Mouse (Mus musculus) liver, embryonic 15.5 days (tissue): ENCODE results near the gene Myh14. TPM values are rescaled to one million over a fixed set of nuclear protein-coding genes. Genes with fewer than 3 reads are reported as not detected.

ENCODE experiments used
- polyA plus RNA-seq: library from polyadenylated mRNA; unstranded; fragments of >200 nt; fragmentation: Nextera tagmentation; extraction: Ambion mirVana; gene quantifications from 2 replicates; pipeline ENCODE4 v1.2.1, GENCODE M21; 2015

Myh14 gene
- polyA plus RNA-seq, 1 experiment from 2014 or later, result 0.18 TPM

Other genes with a start within 250 kb of the Myh14 start
- gene Lrrc4b, start 241.8 kb downstream of the Myh14 start, polyA plus RNA-seq, result 0.03 TPM in 1 of 2 replicates, not detected in the other
- gene Aspdh, start 205.5 kb downstream of the Myh14 start, polyA plus RNA-seq, result 14.3 and 17.3 TPM in 2 replicates
- 175 and 198 TPM in 2 replicates for gene Josd2, start 202.9 kb downstream of the Myh14 start, polyA plus RNA-seq
- 45.9 and 55.4 TPM in 2 replicates for gene Emc10, start 174.3 kb downstream of the Myh14 start, polyA plus RNA-seq
- 1.7 and 2.0 TPM in 2 replicates for gene Fam71e1, start 174.3 kb downstream of the Myh14 start, polyA plus RNA-seq
- 0.08 and 0.10 TPM in 2 replicates for gene Mybpc2, start 146.2 kb downstream of the Myh14 start, polyA plus RNA-seq
- 0.85 and 0.89 TPM in 2 replicates for gene Spib, start 138.8 kb downstream of the Myh14 start, polyA plus RNA-seq
- 51.9 and 54.8 TPM in 2 replicates for gene Pold1, start 122.0 kb downstream of the Myh14 start, polyA plus RNA-seq
- gene Nr1h2, start 116.9 kb downstream of the Myh14 start, polyA plus RNA-seq, result 45.9 and 47.1 TPM in 2 replicates
- 13.8 and 14.2 TPM in 2 replicates for gene Napsa, start 98.5 kb downstream of the Myh14 start, polyA plus RNA-seq
- gene Kcnc3, start 80.2 kb downstream of the Myh14 start, polyA plus RNA-seq, result 0.05 TPM in 2 replicates
- gene Izumo2, start 37.9 kb upstream of the Myh14 start, polyA plus RNA-seq, result not detected in 2 replicates
- 28.1 and 30.0 TPM in 2 replicates for gene Vrk3, start 77.6 kb upstream of the Myh14 start, polyA plus RNA-seq
- 0.94 and 1.0 TPM in 2 replicates for gene Zfp473, start 80.2 kb upstream of the Myh14 start, polyA plus RNA-seq
- 48.8 and 51.2 TPM in 2 replicates for gene Nup62, start 145.2 kb upstream of the Myh14 start, polyA plus RNA-seq
- gene Il4i1, start 145.5 kb upstream of the Myh14 start, polyA plus RNA-seq, result 0.35 and 0.46 TPM in 2 replicates
- gene Atf5, start 145.8 kb upstream of the Myh14 start, polyA plus RNA-seq, result 7.5 and 9.2 TPM in 2 replicates
- gene Akt1s1, start 178.1 kb upstream of the Myh14 start, polyA plus RNA-seq, result 27.7 and 32.3 TPM in 2 replicates
- 26.1 and 29.4 TPM in 2 replicates for gene Tbc1d17, start 178.2 kb upstream of the Myh14 start, polyA plus RNA-seq
- gene Pnkp, start 186.3 kb upstream of the Myh14 start, polyA plus RNA-seq, result 23.8 and 28.9 TPM in 2 replicates
- 54.1 and 59.1 TPM in 2 replicates for gene Ptov1, start 198.9 kb upstream of the Myh14 start, polyA plus RNA-seq
- gene Med25, start 221.9 kb upstream of the Myh14 start, polyA plus RNA-seq, result 46.8 and 56.2 TPM in 2 replicates
- gene Fuz, start 225.2 kb upstream of the Myh14 start, polyA plus RNA-seq, result 6.7 and 6.9 TPM in 2 replicates